Mouse (Mus musculus) kidney, adult 2 months (tissue): Measurements from ENCODE around the gene Cyp2a12.

Source experiments
- CTCF ChIP-seq: fragments of 200-500 bp; conservative IDR thresholded peaks from 2 replicates; pipeline ENCODE4 v1.5.1; 2011; ENCODE audit warnings: low read depth, mild to moderate bottlenecking, control low read depth, low read length, moderate library complexity, mixed read lengths; ENCODE audit not compliant: insufficient read depth, insufficient read length
- POLR2A ChIP-seq: fragments of 200-500 bp; IDR thresholded peaks from one replicate; pipeline ENCODE4 v1.6.1; 2011; ENCODE audit warnings: low read depth, low read length, control low read depth

- TF ChIP-seq CTCF, result no peak
- no peak for TF ChIP-seq POLR2A
Observed at GRCm38 (mm10) chr7:27028789-27029188, at the start of gene Cyp2a12.
